Mouse (Mus musculus) adrenal gland, adult 18-20 months (tissue): ENCODE results near the gene Pgrmc1. TPM values are rescaled to one million over a fixed set of nuclear protein-coding genes. Genes with fewer than 3 reads are reported as not detected.

Source experiments
- DNase-seq, 2 experiments: peaks; one replicate each; pipeline ENCODE4 v3.0.0; 2021 to 2022; ENCODE audit warnings: low spot score in 2 of 2
- total RNA-seq, 2 experiments: library from RNA; stranded (reverse); gene quantifications; 1 replicate in 1 of 2; 2 replicates in 1 of 2; pipeline ENCODE4 v1.2.3; 2021

The Pgrmc1 gene
- total RNA-seq, 2 experiments from 2014 or later = 295 to 585 TPM

- DNase-seq = no peak
Observed at GRCm38 (mm10) chrX:36600066-36600465, 2.1 kb downstream of the Pgrmc1 start.

GRCm38 (mm10) chrX:36602926-36603325 is 4.9 kb downstream of the Pgrmc1 start:
- no peak for DNase-seq

- DNase-seq = no peak
Observed at GRCm38 (mm10) chrX:36604040-36604439, 6.0 kb downstream of the Pgrmc1 start.

- DNase-seq = no peak
Observed at GRCm38 (mm10) chrX:36609117-36609516, 11.1 kb downstream of the Pgrmc1 start.

- no peak for DNase-seq
Observed at GRCm38 (mm10) chrX:36628102-36628501, 30.1 kb downstream of the Pgrmc1 start.

GRCm38 (mm10) chrX:36630771-36631170 is 32.8 kb downstream of the Pgrmc1 start:
- DNase-seq = no peak

- DNase-seq = no peak
Observed at GRCm38 (mm10) chrX:36640046-36640445, 42.0 kb downstream of the Pgrmc1 start.

- peak; percentile 71 to 72 for DNase-seq
Observed at GRCm38 (mm10) chrX:36644657-36645551, 46.9 kb downstream of the Pgrmc1 start, which contains the start of gene Akap17b. Gene Akap17b (minus strand): TSS chrX:36645395.

Other genes starting within 250 kb of the Pgrmc1 start
- not detected for gene Gm6268, start 196.9 kb upstream of the Pgrmc1 start, total RNA-seq
- under 1 TPM in 1 of 2 experiments, not detected in 1; 0.76 TPM for gene Gm14569, start 106.4 kb upstream of the Pgrmc1 start, total RNA-seq
- 1 to 10 TPM; 2.9 to 5.4 TPM for gene Akap17b, start 47.2 kb downstream of the Pgrmc1 start, total RNA-seq
- 1 to 10 TPM; 1.2 to 2.1 TPM for gene Slc25a43, start 145.5 kb downstream of the Pgrmc1 start, total RNA-seq
- 100 to 1,000 TPM; 441 to 551 TPM for gene Slc25a5, start 197.4 kb downstream of the Pgrmc1 start, total RNA-seq